Mouse (Mus musculus) lung, adult 2 months (tissue): ENCODE measurements at regions not wholly inside any gene's neighbourhood (a gene's known extent, or its start where the extent isn't known, plus 50 kb on each side); places are given as distances from the start of the nearest gene placed in this dataset.

Source experiments
- CTCF ChIP-seq: fragments of 200-500 bp; IDR thresholded peaks from 2 replicates; pipeline ENCODE4 v1.5.1; 2011; ENCODE audit warnings: mild to moderate bottlenecking, low read length, control low read depth; ENCODE audit not compliant: insufficient read depth
- POLR2A ChIP-seq: fragments of 200-500 bp; IDR thresholded peaks from 2 replicates; pipeline ENCODE4 v1.6.1; 2011; ENCODE audit warnings: low read depth, mild to moderate bottlenecking, control low read depth, low read length, borderline replicate concordance; ENCODE audit errors: extremely low read depth

- TF ChIP-seq CTCF = no peak
- TF ChIP-seq POLR2A = no peak
Measured at GRCm38 (mm10) chr2:160526377-160527125, 119.1 kb upstream of the Top1 start.
